Mouse (Mus musculus): Measurements from ENCODE around the gene Selenbp1. TPM values are rescaled to one million over a fixed set of nuclear protein-coding genes. Genes with fewer than 3 reads are reported as not detected.
A peak's percentile ranks its signal among the peaks of the same experiment; 100 is the strongest.

The Selenbp1 gene
- polyA plus RNA-seq, 1 experiment: 35.6 TPM

GRCm38 (mm10) chr3:94964989-94965388 is 32.1 kb downstream of the Selenbp1 start:
- Histone ChIP-seq H3K4me1 (ENCODE audit: control insufficient read depth, insufficient read depth, low read length) (peaks cover 3% of the 10 kb centered on the region; the same call in 1 of the 2 replicates), H3K27ac (ENCODE audit: control insufficient read depth, insufficient read depth, low read depth, low read length, poor library complexity) (peak overlapping the region; percentile 12; the same call in 1 of the 2 replicates), H3K4me3 (replicated peaks; ENCODE audit: control insufficient read depth, low read depth, low read length) (no peak overlapping the region)
- WGBS: 76% methylated on average over 1 of the region's 1 CpGs
- TF ChIP-seq CTCF (IDR thresholded peaks at IDR 0.05; ENCODE audit: control insufficient read depth, insufficient read depth, low read length) (no peak), POLR2A (IDR thresholded peaks at IDR 0.05; ENCODE audit: borderline replicate concordance, control insufficient read depth, low read depth, low read length) (no peak)

DNA sequence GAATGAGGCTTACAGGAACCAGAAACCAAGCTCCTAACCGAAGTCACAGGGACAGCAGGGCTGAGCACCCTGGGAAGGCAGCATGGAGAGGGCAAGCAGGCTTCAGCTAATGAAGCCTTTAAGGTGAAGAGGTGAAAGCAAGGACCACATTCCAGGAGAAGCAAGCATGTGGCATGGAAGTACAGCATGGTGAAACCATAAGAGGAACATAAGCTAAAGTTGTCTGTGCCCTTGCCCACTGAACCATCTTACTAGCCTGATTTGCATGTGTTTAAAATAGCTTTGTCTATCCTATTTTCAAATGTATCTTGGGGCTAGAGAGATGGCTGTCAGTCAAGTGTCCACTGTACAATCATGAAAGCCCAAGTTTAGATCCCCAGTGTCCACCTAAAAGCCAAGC is 33.0 kb downstream of the Selenbp1 start:
- 58% methylated on average over 1 of the region's 1 CpGs for WGBS
- H3K27ac ChIP-seq (ENCODE audit: control insufficient read depth, insufficient read depth, low read depth, low read length, poor library complexity): peak overlapping the region; percentile 66
- no peak overlapping the region for H3K4me3 ChIP-seq (replicated peaks; ENCODE audit: control insufficient read depth, low read depth, low read length)

DNA sequence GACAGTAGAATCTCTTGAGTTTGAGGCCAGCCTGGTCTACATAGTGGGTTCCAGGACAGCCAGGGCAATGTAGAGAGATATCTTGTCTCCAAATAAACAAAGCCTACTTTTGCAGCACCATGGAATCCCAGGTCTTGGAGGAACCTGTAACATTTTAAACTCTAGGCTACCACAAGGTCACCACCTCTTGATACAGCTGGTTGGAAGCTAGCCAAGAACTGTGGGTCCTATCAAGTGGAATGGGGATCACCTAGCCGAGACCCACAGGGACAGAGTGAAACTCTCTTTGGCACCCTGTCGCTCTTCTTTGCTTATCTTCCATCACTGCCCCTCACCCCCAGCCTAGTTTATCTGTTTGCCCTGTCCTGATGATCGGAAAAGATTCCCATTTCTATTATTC is 39.7 kb downstream of the Selenbp1 start:
- 65% methylated on average over 3 of the region's 3 CpGs for WGBS
- TF ChIP-seq POLR2A (IDR thresholded peaks at IDR 0.05; ENCODE audit: borderline replicate concordance, control insufficient read depth, low read depth, low read length) (no peak), CTCF (IDR thresholded peaks at IDR 0.05; ENCODE audit: control insufficient read depth, insufficient read depth, low read length) (no peak)
- H3K27ac ChIP-seq (ENCODE audit: control insufficient read depth, insufficient read depth, low read depth, low read length, poor library complexity): no peak overlapping the region
- no peak overlapping the region for H3K4me3 ChIP-seq (replicated peaks; ENCODE audit: control insufficient read depth, low read depth, low read length)
- H3K4me1 ChIP-seq (ENCODE audit: control insufficient read depth, insufficient read depth, low read length): no peaks in the 10 kb centered on the region; the same call in 1 of the 2 replicates

More for the DNA sequence above, 33.0 kb downstream of the Selenbp1 start:
- H3K4me1 ChIP-seq (ENCODE audit: control insufficient read depth, insufficient read depth, low read length): peaks cover 3% of the 10 kb centered on the region; the same call in 1 of the 2 replicates
- TF ChIP-seq CTCF (IDR thresholded peaks at IDR 0.05; ENCODE audit: control insufficient read depth, insufficient read depth, low read length): no peak
- no peak for TF ChIP-seq POLR2A (IDR thresholded peaks at IDR 0.05; ENCODE audit: borderline replicate concordance, control insufficient read depth, low read depth, low read length)

- Histone ChIP-seq H3K4me1 (ENCODE audit: control insufficient read depth, insufficient read depth, low read length) (no peaks in the 10 kb centered on the region; the same call in 1 of the 2 replicates), H3K27ac (ENCODE audit: control insufficient read depth, insufficient read depth, low read depth, low read length, poor library complexity) (no peak overlapping the region), H3K4me3 (replicated peaks; ENCODE audit: control insufficient read depth, low read depth, low read length) (no peak overlapping the region)
- no peak for TF ChIP-seq CTCF (IDR thresholded peaks at IDR 0.05; ENCODE audit: control insufficient read depth, insufficient read depth, low read length)
- no peak for TF ChIP-seq POLR2A (IDR thresholded peaks at IDR 0.05; ENCODE audit: borderline replicate concordance, control insufficient read depth, low read depth, low read length)
- WGBS: 77% methylated on average over 5 of the region's 5 CpGs
These were observed 40.8 kb downstream of the Selenbp1 start for GRCm38 (mm10) chr3:94973620-94974019.

DNA sequence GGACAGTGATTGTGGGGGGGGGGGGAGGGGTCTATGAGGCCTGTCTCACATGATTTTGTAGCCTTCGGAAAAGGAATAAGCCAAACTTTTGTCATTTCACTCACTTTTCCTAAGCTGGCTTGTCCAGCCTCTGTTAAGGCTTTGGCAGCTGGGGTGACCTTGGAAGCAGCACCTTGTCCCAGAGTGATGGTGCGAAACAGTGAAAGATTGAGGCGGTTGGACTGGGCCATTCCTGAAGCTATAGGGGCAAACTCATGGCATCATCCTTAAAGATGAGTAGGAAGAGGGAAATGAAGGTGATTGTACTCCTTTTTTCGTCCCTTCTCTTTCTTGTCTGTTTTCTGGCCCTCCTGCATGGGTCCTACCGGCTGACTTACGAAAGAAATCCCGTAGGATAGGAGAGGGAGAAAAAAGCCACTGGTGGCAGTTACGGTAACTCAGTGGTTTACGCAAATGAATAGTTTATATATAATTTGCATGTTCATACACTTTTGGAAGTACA is 41.2 kb downstream of the Selenbp1 start:
- 25% methylated on average over 9 of the region's 9 CpGs for WGBS
- Histone ChIP-seq H3K4me1 (ENCODE audit: control insufficient read depth, insufficient read depth, low read length) (no peaks in the 10 kb centered on the region; the same call in 1 of the 2 replicates), H3K4me3 (replicated peaks; ENCODE audit: control insufficient read depth, low read depth, low read length) (peak overlapping the region; percentile 75), H3K27ac (ENCODE audit: control insufficient read depth, insufficient read depth, low read depth, low read length, poor library complexity) (no peak overlapping the region)
- TF ChIP-seq CTCF (IDR thresholded peaks at IDR 0.05; ENCODE audit: control insufficient read depth, insufficient read depth, low read length) (no peak), POLR2A (IDR thresholded peaks at IDR 0.05; ENCODE audit: borderline replicate concordance, control insufficient read depth, low read depth, low read length) (no peak)

DNA sequence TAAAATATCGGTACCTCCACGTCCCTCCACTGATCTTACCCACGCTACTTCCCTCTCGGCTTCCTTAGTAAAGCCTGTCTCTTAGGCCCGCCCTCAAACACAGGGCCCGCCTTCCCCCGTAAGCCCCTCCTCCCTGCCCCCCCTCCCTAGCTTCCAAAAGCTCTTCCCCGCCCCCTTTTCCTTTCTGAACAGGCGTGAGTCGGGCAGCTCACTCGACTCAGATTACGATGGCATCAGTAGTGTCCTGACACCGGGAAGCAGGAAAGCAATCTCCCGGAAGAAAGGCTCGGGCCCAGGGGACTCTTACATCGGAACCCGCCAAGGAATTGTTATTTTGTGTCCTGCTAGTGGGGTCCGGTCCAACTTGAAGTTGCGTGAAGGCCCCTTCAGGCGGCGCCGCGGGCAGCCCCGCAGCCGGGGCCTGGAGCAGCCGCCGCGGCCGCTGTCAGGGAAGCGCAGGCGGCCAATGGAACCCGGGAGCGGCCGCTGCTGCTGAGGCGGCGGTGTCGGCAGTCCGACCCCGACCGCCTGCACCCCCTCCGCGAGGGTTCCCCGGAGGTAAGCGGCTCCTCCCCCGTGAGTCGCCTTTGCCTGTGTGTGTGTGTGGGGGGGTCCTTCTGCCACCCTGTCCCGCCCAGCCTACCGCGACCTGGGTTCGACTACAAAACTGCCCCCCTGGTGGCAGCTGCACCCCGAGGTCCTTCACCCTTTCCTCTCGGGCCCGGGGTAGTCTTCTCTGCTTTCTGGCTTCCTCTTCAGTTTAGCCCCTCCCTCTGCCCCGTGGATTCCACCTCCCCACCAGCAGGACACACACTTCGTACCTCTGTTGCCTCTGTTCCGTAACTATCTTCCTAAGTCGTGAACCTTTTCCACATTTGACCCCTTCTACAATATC is 41.9 kb downstream of the Selenbp1 start, which contains the start of gene Pi4kb:
TSS of gene Pi4kb (plus strand) at position 204 of the 895 bp plus-strand sequence.
- TF ChIP-seq CTCF (IDR thresholded peaks at IDR 0.05; ENCODE audit: control insufficient read depth, insufficient read depth, low read length) (peak; percentile 1; the same call in 1 of the 2 replicates), POLR2A (IDR thresholded peaks at IDR 0.05; ENCODE audit: borderline replicate concordance, control insufficient read depth, low read depth, low read length) (peak; percentile 46; the same call in 1 of the 2 replicates)
- under 1% methylated on average over 57 of the region's 57 CpGs for WGBS
- Histone ChIP-seq H3K4me1 (ENCODE audit: control insufficient read depth, insufficient read depth, low read length) (no peaks in the 10 kb centered on the region; the same call in 1 of the 2 replicates), H3K4me3 (replicated peaks; ENCODE audit: control insufficient read depth, low read depth, low read length) (peak within 1 kb of the TSS; percentile 75), H3K27ac (ENCODE audit: control insufficient read depth, insufficient read depth, low read depth, low read length, poor library complexity) (peak within 1 kb of the TSS; percentile 94)

GRCm38 (mm10) chr3:94984312-94984711 is 51.5 kb downstream of the Selenbp1 start:
- TF ChIP-seq CTCF (IDR thresholded peaks at IDR 0.05; ENCODE audit: control insufficient read depth, insufficient read depth, low read length): no peak
- no peak for TF ChIP-seq POLR2A (IDR thresholded peaks at IDR 0.05; ENCODE audit: borderline replicate concordance, control insufficient read depth, low read depth, low read length)
- no peak overlapping the region for H3K27ac ChIP-seq (ENCODE audit: control insufficient read depth, insufficient read depth, low read depth, low read length, poor library complexity)
- WGBS: 75% methylated on average over 11 of the region's 11 CpGs

GRCm38 (mm10) chr3:94985513-94985912 is 52.7 kb downstream of the Selenbp1 start:
- Histone ChIP-seq H3K4me3 (replicated peaks; ENCODE audit: control insufficient read depth, low read depth, low read length) (no peak overlapping the region), H3K27ac (ENCODE audit: control insufficient read depth, insufficient read depth, low read depth, low read length, poor library complexity) (no peak overlapping the region), H3K4me1 (ENCODE audit: control insufficient read depth, insufficient read depth, low read length) (no peaks in the 10 kb centered on the region)
- 82% methylated on average over 2 of the region's 2 CpGs for WGBS
- TF ChIP-seq POLR2A (IDR thresholded peaks at IDR 0.05; ENCODE audit: borderline replicate concordance, control insufficient read depth, low read depth, low read length) (no peak), CTCF (IDR thresholded peaks at IDR 0.05; ENCODE audit: control insufficient read depth, insufficient read depth, low read length) (no peak)

More at GRCm38 (mm10) chr3:94984312-94984711, 51.5 kb downstream of the Selenbp1 start:
- H3K4me1 ChIP-seq (ENCODE audit: control insufficient read depth, insufficient read depth, low read length): no peaks in the 10 kb centered on the region
- no peak overlapping the region for H3K4me3 ChIP-seq (replicated peaks; ENCODE audit: control insufficient read depth, low read depth, low read length)
